29 mouse cellular contexts compared by ENCODE assay signal in the genomic region with DNA sequence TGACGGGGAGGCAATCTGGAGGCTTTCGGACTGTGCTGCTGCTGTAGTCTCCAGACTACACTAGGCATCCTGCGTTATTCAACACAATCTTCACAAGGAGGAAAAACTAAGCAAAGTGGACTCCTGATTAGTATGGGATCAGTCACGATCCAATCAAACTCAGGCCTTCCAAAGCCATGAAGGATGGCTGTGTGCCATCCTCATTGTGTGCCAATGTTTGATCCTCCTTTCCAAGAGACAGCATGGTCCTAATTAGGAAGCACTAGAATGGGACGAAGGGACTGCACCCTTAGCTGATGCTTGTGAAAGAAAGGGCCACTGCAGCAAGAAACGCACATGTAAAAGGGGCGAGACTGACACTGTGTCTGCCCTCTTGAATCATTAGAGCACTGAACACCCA. TPM values are rescaled to one million over a fixed set of nuclear protein-coding genes. Genes with fewer than 3 reads are reported as not detected.
A peak's percentile ranks its signal among the peaks of the same experiment; 100 is the strongest.
DNase-seq lines count a peak whose midpoint lies in the region; ATAC-seq and TF ChIP-seq lines count a peak whose summit lies in the region.
"Had no signal": no experiment of that assay in that cellular context is flagged by ENCODE, and none has a peak within 500 bp of the region (broad histone marks: within the 10 kb centered on the region; RNA-seq: fewer than 3 reads in every experiment).

No protein-coding gene starts in this region.

- H3K79me2 ChIP-seq in heart, adult 2 months (replicated peaks; ENCODE audit: control insufficient read depth, insufficient read depth, low read length) = no peaks in the 10 kb centered on the region
- H3K79me2 ChIP-seq in liver, adult 2 months (ENCODE audit: control insufficient read depth, insufficient read depth, low read length) = peaks cover 3% of the 10 kb centered on the region; the same call in 1 of the 2 replicates

- no peaks in the 10 kb centered on the region for H3K9me3 ChIP-seq in forebrain, embryonic 13.5 days (replicated peaks)
- no peaks in the 10 kb centered on the region for H3K9me3 ChIP-seq in forebrain, embryonic 16.5 days (ENCODE audit: control insufficient read depth, low read length)
- H3K9me3 ChIP-seq in liver, postnatal 0 days (ENCODE audit: low read length) = no peaks in the 10 kb centered on the region
- H3K9me3 ChIP-seq: embryonic facial prominence, embryonic 12.5 days; embryonic facial prominence, embryonic 15.5 days; forebrain, embryonic 12.5 days; G1E; heart, embryonic 10.5 days; heart, embryonic 13.5 days had no signal

- H3K4me3 ChIP-seq in forebrain, embryonic 13.5 days = no peak overlapping the region
- no peak overlapping the region for H3K4me3 ChIP-seq in forebrain, embryonic 16.5 days (replicated peaks; ENCODE audit: low read length)
- H3K4me3 ChIP-seq in heart, adult 2 months = no peak overlapping the region
- no peak overlapping the region for H3K4me3 ChIP-seq in liver, adult 2 months (ENCODE audit: insufficient read depth, low read depth, low read length)
- H3K4me3 ChIP-seq in liver, postnatal 0 days (ENCODE audit: low read depth, low read length) = no peak overlapping the region
- H3K4me3 ChIP-seq: embryonic facial prominence, embryonic 12.5 days; embryonic facial prominence, embryonic 15.5 days; forebrain, embryonic 12.5 days; gastrocnemius, adult 2 months; heart, embryonic 10.5 days; heart, embryonic 13.5 days had no signal

- 67% methylated on average over 7 of the region's 7 CpGs for whole genome bisulfite sequencing in forebrain, embryonic 13.5 days
- WGBS in forebrain, embryonic 16.5 days = 55% methylated on average over 7 of the region's 7 CpGs
- 71% methylated on average over 7 of the region's 7 CpGs for WGBS in heart, adult 2 months
- WGBS in liver, adult 2 months = 69% methylated on average over 7 of the region's 7 CpGs
- WGBS in liver, postnatal 0 days (ENCODE audit: insufficient replicate concordance) = 88% methylated on average over 7 of the region's 7 CpGs

- H3K36me3 ChIP-seq in forebrain, embryonic 13.5 days (ENCODE audit: poor library complexity, severe bottlenecking) = peaks cover 89% of the 10 kb centered on the region
- H3K36me3 ChIP-seq in forebrain, embryonic 16.5 days (ENCODE audit: control insufficient read depth, insufficient read depth) = peaks cover 39% of the 10 kb centered on the region
- peaks cover 9% of the 10 kb centered on the region for H3K36me3 ChIP-seq in heart, adult 2 months (ENCODE audit: control insufficient read depth, insufficient read depth, low read length)
- H3K36me3 ChIP-seq in liver, adult 2 months (ENCODE audit: control insufficient read depth, insufficient read depth, low read length) = peaks cover 55% of the 10 kb centered on the region
- peaks cover 71% of the 10 kb centered on the region for H3K36me3 ChIP-seq in liver, postnatal 0 days (replicated peaks; ENCODE audit: insufficient read depth, low read length)

- TF ChIP-seq CTCF in heart, adult 2 months (IDR thresholded peaks at IDR 0.05) = no peak
- TF ChIP-seq CTCF in liver, adult 2 months (IDR thresholded peaks at IDR 0.05; ENCODE audit: low read depth, low read length) = no peak
- TF ChIP-seq CTCF in liver, postnatal 0 days (IDR thresholded peaks at IDR 0.05; ENCODE audit: low read depth) = no peak

- H3K27ac ChIP-seq in forebrain, embryonic 13.5 days = 0 out of 2 replicates have a peak overlapping the region, but pooled peaks have one; percentile 8
- H3K27ac ChIP-seq in forebrain, embryonic 16.5 days (ENCODE audit: low read length) = no peak overlapping the region
- no peak overlapping the region for H3K27ac ChIP-seq in heart, adult 2 months
- H3K27ac ChIP-seq in liver, adult 2 months (replicated peaks; ENCODE audit: insufficient read depth, low read depth, low read length) = no peak overlapping the region
- no peak overlapping the region for H3K27ac ChIP-seq in liver, postnatal 0 days (ENCODE audit: low read depth)
- H3K27ac ChIP-seq: embryonic facial prominence, embryonic 12.5 days; embryonic facial prominence, embryonic 15.5 days; forebrain, embryonic 12.5 days; gastrocnemius, adult 2 months; heart, embryonic 10.5 days; heart, embryonic 13.5 days; hindbrain, embryonic 14.5 days; hindbrain, postnatal 0 days had no signal

- no peak for ATAC-seq in forebrain, embryonic 13.5 days
- no peak for ATAC-seq in forebrain, embryonic 16.5 days
- ATAC-seq in liver, postnatal 0 days = no peak
- ATAC-seq: hindbrain, postnatal 0 days; inflammation-experienced regulatory T-cells, adult 6 months; intestine, embryonic 16.5 days had no signal

- intact Hi-C loops in heart, adult 2 months (cut with DNase I) = loop anchor here (5.0 kb wide), 1 partner anchor 90 kb away; no protein-coding TSS in a partner anchor

- no peaks in the 10 kb centered on the region for H3K4me1 ChIP-seq in forebrain, embryonic 13.5 days
- no peaks in the 10 kb centered on the region for H3K4me1 ChIP-seq in forebrain, embryonic 16.5 days (replicated peaks; ENCODE audit: control insufficient read depth, insufficient read depth, low read length)
- H3K4me1 ChIP-seq in heart, adult 2 months (ENCODE audit: control insufficient read depth, insufficient read depth, low read length) = no peaks in the 10 kb centered on the region; the same call in 1 of the 2 replicates
- H3K4me1 ChIP-seq in liver, adult 2 months (ENCODE audit: control insufficient read depth, insufficient read depth, low read length) = no peaks in the 10 kb centered on the region; the same call in 1 of the 2 replicates
- peaks cover 2% of the 10 kb centered on the region; the same call in 1 of the 2 replicates for H3K4me1 ChIP-seq in liver, postnatal 0 days (ENCODE audit: insufficient read depth)
- H3K4me1 ChIP-seq: embryonic facial prominence, embryonic 12.5 days; embryonic facial prominence, embryonic 15.5 days; forebrain, embryonic 12.5 days; heart, embryonic 10.5 days had no signal

- no peak overlapping the region for H3K4me2 ChIP-seq in forebrain, embryonic 13.5 days
- no peak overlapping the region for H3K4me2 ChIP-seq in forebrain, embryonic 16.5 days (ENCODE audit: low read length)
- no peak overlapping the region for H3K4me2 ChIP-seq in liver, postnatal 0 days (ENCODE audit: low read depth, low read length)
- H3K4me2 ChIP-seq: embryonic facial prominence, embryonic 12.5 days; embryonic facial prominence, embryonic 15.5 days; forebrain, embryonic 12.5 days; heart, embryonic 13.5 days; hindbrain, embryonic 14.5 days had no signal

- no peak overlapping the region for H3K9ac ChIP-seq in forebrain, embryonic 13.5 days
- no peak overlapping the region for H3K9ac ChIP-seq in forebrain, embryonic 16.5 days (replicated peaks; ENCODE audit: low read depth, low read length)
- no peak overlapping the region for H3K9ac ChIP-seq in heart, adult 2 months (ENCODE audit: low read depth, low read length)
- no peak overlapping the region for H3K9ac ChIP-seq in liver, adult 2 months (ENCODE audit: low read depth, low read length)
- H3K9ac ChIP-seq in liver, postnatal 0 days (replicated peaks) = no peak overlapping the region
- H3K9ac ChIP-seq: embryonic facial prominence, embryonic 12.5 days; embryonic facial prominence, embryonic 15.5 days; forebrain, embryonic 12.5 days; heart, embryonic 13.5 days; hindbrain, embryonic 14.5 days had no signal

- no peak for TF ChIP-seq POLR2A in heart, adult 2 months (IDR thresholded peaks at IDR 0.05; ENCODE audit: insufficient read depth, low read depth, low read length)
- TF ChIP-seq POLR2A in liver, adult 2 months (IDR thresholded peaks at IDR 0.05; ENCODE audit: extremely low read depth, insufficient read depth, low read length) = no peak

- TF ChIP-seq EP300 in heart, adult 2 months (IDR thresholded peaks at IDR 0.05; ENCODE audit: insufficient read depth, low read depth, low read length) = no peak
- no peak for TF ChIP-seq EP300 in liver, postnatal 0 days (IDR thresholded peaks at IDR 0.05; ENCODE audit: low read depth)

- no peaks in the 10 kb centered on the region for H3K27me3 ChIP-seq in forebrain, embryonic 13.5 days
- H3K27me3 ChIP-seq in forebrain, embryonic 16.5 days (replicated peaks; ENCODE audit: control insufficient read depth, insufficient read depth, low read length) = no peaks in the 10 kb centered on the region
- H3K27me3 ChIP-seq in heart, adult 2 months (ENCODE audit: control insufficient read depth, insufficient read depth, low read length) = no peaks in the 10 kb centered on the region
- no peaks in the 10 kb centered on the region for H3K27me3 ChIP-seq in liver, adult 2 months (ENCODE audit: control insufficient read depth, insufficient read depth, low read length)
- no peaks in the 10 kb centered on the region for H3K27me3 ChIP-seq in liver, postnatal 0 days (ENCODE audit: insufficient read depth, low read length)
- H3K27me3 ChIP-seq: CH12.LX; embryonic facial prominence, embryonic 12.5 days; embryonic facial prominence, embryonic 15.5 days; forebrain, embryonic 12.5 days; heart, embryonic 13.5 days had no signal

- peak; percentile 81 for DNase-seq in heart, adult 11 months
- DNase-seq in heart, adult 2 months = no peak
- DNase-seq in liver, adult 2 months (ENCODE audit: extremely low read depth, low read depth, low spot score) = peak; percentile 24
- no peak for DNase-seq in liver, postnatal 0 days
- DNase-seq in right cerebral cortex, adult 2 months (ENCODE audit: low spot score in 2 of 2) = no peak
- DNase-seq: adrenal gland, adult 2 months; adrenal gland, postnatal 14 days; B cell, adult 2 months; cerebellum, adult 18-20 months; cerebellum, adult 9-10 months; cerebellum, postnatal 25 days; gastrocnemius, adult 2 months; gastrocnemius, postnatal 14 days; heart, adult 18-20 months; heart, postnatal 14 days; heart, postnatal 4 days had no signal

RNA-seq across cellular contexts. Expression of gene Ddx21, which starts 9.6 kb away (rescaled TPM):
- 23.8 and 24.5 TPM in 2 replicates for polyA plus RNA-seq in forebrain, embryonic 13.5 days (2015; fragmentation: Nextera tagmentation; extraction: Ambion mirVana)
- 18.7 and 22.9 TPM in 2 replicates for polyA plus RNA-seq in forebrain, embryonic 16.5 days (2015; fragmentation: Nextera tagmentation; extraction: Ambion mirVana)
- total RNA-seq in heart, adult 2 months (2021) = 10 to 100 TPM; 30.2 to 30.3 TPM
- polyA plus RNA-seq in heart, adult 2 months (2012; rRNA removed) = 7.0 and 15.5 TPM in 2 replicates
- 10.9 and 11.8 TPM in 2 replicates for total RNA-seq in liver, adult 2 months (2014; rRNA removed)
- 5.8 and 7.2 TPM in 2 replicates for polyA plus RNA-seq in liver, adult 2 months (2012; rRNA removed)
- polyA plus RNA-seq in liver, postnatal 0 days (2015; fragmentation: Nextera tagmentation; extraction: Ambion mirVana) = 7.2 and 8.3 TPM in 2 replicates

RNA-seq across cellular contexts. Expression of gene Kif1bp, which starts 14.2 kb away (rescaled TPM):
- polyA plus RNA-seq in forebrain, embryonic 13.5 days (2015; fragmentation: Nextera tagmentation; extraction: Ambion mirVana) = 52.1 and 54.5 TPM in 2 replicates
- 71.4 and 71.8 TPM in 2 replicates for polyA plus RNA-seq in forebrain, embryonic 16.5 days (2015; fragmentation: Nextera tagmentation; extraction: Ambion mirVana)
- 10 to 100 TPM; 43.3 to 47.3 TPM for total RNA-seq in heart, adult 2 months (2021)
- 23.0 and 35.6 TPM in 2 replicates for polyA plus RNA-seq in heart, adult 2 months (2012; rRNA removed)
- 8.3 and 8.6 TPM in 2 replicates for total RNA-seq in liver, adult 2 months (2014; rRNA removed)
- polyA plus RNA-seq in liver, adult 2 months (2012; rRNA removed) = 8.2 and 9.8 TPM in 2 replicates
- polyA plus RNA-seq in liver, postnatal 0 days (2015; fragmentation: Nextera tagmentation; extraction: Ambion mirVana) = 6.5 and 7.2 TPM in 2 replicates

RNA-seq across cellular contexts. Expression of gene Ddx50, which starts 58.5 kb away (rescaled TPM):
- polyA plus RNA-seq in forebrain, embryonic 13.5 days (2015; fragmentation: Nextera tagmentation; extraction: Ambion mirVana) = 107 and 116 TPM in 2 replicates
- 104 and 109 TPM in 2 replicates for polyA plus RNA-seq in forebrain, embryonic 16.5 days (2015; fragmentation: Nextera tagmentation; extraction: Ambion mirVana)
- 10 to 100 TPM; 48.0 to 48.1 TPM for total RNA-seq in heart, adult 2 months (2021)
- polyA plus RNA-seq in heart, adult 2 months (2012; rRNA removed) = 10.8 and 16.4 TPM in 2 replicates
- 41.6 and 53.6 TPM in 2 replicates for total RNA-seq in liver, adult 2 months (2014; rRNA removed)
- 8.1 and 10.3 TPM in 2 replicates for polyA plus RNA-seq in liver, adult 2 months (2012; rRNA removed)
- polyA plus RNA-seq in liver, postnatal 0 days (2015; fragmentation: Nextera tagmentation; extraction: Ambion mirVana) = 33.7 and 35.3 TPM in 2 replicates

Comparison
In these comparisons a context has a peak if more than half of its experiments do, and no peak if none do; other contexts are left out.
1. DNase-seq: peak in heart, adult 11 months (single experiment) and liver, adult 2 months (single experiment); none in heart, adult 2 months (0 of 2), liver, postnatal 0 days (single experiment) and right cerebral cortex, adult 2 months (0 of 2).